Mouse (Mus musculus): ENCODE results near the gene Lrrk1. TPM values are rescaled to one million over a fixed set of nuclear protein-coding genes. Genes with fewer than 3 reads are reported as not detected.
A peak's percentile ranks its signal among the peaks of the same experiment; 100 is the strongest.

Gene Lrrk1
- 1 to 10 TPM; 1.5 to 9.7 (median 4.7) TPM for polyA plus RNA-seq (2017; shearing (Covaris generic))

DNA sequence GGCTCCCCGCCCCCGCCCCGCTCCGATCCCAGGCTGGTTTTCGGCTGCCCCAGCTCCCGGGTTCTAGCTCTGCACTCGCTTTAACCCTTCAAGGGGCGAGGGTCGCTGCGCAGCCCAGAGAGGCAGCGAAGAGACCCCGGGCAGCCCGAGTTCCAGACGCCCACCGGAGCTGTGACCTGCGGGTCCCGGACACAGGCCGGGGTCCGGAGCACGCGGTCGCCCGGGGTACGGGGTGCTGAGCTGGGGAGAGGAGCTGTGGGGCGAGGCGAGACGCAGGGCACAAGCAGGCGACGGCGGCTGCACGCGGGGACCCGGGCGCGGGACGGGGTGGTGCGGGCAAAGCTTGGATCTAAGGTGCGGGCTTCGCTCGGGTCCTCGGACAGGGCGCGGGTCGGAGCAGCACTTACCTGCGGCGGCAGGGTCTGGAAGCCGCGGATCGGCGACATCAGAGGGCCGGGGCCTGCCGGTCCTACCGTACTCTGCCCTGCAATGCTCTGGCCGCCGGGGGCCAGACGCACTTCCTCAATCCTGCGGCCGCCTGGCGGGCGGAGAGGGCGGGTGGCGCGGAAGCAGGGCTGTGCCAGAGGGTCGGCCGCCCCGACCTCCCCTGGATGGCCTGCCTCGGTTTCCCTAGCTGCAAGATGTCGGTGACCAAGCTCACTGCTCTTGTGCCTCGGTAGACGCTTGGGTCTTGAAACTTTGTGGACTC, at the start of gene Lrrk1:
Gene Lrrk1 (minus strand): TSS at position 538 of the 709 bp plus-strand sequence.
- peak; percentile 18 for ATAC-seq

DNA sequence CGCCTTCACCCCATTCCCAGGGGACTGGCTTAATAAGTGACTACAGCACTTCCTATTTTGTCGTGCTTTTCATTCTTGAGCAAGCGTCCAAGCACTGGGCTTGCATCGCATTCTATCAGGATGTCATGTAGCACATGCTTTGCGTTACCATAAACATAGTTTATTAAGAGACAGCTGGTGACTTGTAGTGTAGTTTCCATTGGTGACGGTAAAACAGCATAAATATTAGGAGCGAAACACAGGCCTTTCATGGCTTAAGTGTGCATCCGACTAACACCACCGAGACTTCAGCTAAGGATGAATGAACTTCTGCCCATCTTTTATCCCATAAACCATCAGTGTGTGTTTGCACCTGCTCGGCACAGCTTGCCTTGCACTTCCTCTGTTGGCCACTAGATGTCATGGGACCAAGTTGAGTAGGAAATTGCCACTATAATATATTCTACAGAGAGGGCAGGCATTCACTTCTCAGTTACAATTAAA, 46.3 kb upstream of the Lrrk1 start:
- ATAC-seq: no peak

DNA sequence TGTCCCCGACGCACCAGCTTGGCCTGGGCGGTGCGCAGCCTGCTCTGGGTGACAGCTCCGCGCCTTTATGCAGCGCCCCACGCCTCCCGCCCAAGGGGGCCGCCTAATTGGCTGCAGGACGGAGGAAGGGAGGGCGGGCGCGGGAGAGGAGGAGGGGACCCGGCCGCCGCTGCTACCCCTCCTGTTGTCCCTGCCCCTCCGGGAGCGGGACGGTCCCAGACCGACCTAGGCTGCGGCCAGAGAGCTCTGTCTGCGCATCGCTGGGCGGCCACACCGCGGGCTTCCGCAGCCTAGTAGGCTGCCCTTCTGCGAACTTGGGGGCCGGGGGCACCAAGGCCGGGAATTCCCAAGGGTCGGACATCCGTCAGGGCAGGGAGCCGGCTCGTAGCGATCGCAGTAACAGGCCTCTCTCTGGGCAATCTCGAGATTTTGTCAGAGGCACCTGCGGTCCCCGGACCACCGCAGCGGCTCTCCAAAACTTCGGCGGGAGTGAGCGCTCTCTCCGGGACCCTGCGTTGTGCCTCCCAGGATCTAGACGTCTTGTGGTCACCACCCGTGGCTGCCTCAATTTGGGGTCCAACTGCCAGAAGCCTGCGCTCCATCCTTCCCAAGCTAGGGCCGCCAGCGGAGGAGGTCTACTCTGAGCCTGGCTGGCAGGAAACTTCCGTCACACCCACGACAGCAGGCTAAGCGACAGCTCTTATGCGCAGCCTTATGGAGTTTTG, 39.4 kb upstream of the Lrrk1 start, which contains the start of gene Aldh1a3:
Gene Aldh1a3 (minus strand): TSS at position 81 of the 725 bp plus-strand sequence.
- no peak for ATAC-seq

DNA sequence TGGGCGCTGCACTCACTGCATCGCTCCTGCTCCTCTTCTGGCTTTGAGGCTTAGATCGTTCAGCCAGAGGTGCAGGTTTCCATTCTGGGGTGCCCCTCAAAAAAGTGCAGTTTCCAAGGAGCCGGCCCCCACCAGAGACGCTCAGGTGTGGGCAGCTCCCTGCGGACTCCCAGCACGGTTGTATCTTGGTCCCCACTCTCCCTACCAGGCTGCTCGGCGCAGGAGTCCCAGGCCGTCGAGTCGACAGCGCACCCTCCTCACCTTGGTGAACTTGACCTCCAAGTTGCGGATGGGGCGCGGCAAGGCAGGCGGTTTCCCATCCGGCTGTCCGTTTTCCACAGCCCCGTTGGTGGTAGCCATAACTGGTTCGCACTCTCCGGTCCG, 38.9 kb upstream of the Lrrk1 start:
- ATAC-seq: no peak

DNA sequence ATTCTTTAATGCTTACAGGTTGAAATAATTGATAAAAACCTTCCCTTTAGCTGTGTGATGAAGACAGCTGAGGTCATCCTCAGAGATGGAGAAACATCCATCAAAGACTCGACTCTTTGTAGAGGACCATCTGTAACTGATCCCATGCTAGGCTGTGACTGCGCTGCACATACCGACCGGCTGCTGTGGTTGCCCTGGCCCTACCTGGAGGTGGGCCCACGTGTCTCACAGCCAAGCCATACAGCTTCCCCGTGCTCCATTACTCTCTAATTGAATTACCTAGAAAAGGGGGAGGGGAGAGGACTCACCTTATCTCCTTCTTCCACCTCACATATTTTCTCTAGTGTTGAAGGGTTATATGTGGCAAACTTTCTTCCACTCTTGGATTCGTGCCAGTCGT, 33.8 kb upstream of the Lrrk1 start:
- no peak for ATAC-seq

DNA sequence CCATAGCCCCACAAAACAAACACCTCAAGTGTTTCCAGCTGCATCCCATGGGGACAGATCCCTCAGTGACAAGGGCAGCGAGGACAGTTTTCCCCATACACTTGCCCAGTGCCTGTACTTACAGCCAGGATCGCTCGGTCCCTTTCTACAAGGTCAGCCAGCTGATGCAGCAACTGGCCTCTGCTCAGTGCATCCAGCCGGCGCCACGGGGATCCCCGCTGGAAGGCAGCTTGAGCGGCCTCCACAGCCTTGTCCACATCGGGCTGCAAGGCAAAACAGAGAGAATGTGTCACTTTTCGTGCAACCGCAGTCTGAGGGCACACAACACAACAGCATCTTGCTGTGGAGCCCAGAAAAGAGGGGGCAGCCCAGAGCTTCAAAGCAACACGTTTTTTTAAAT, 30.8 kb upstream of the Lrrk1 start:
- ATAC-seq: no peak

DNA sequence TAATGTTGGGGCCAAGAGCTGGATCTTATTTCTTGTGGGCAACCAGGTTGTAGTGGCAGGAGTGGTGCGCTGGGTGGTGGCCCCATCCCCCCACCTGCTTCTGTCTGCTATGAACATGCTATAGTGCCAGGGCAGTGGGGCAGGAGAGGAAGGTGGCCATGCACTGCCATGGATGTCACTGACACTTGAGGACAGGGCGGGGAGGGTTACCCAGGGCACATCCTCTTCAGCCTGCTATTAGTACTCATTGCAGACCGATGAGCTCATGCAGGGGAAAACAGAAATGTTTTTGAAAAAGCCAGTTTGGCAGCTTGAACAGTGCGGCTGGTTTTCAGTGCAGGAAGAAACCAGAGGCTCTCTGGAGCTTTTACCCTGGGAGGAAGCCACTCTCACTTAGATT, 28.7 kb upstream of the Lrrk1 start:
- no peak for ATAC-seq

DNA sequence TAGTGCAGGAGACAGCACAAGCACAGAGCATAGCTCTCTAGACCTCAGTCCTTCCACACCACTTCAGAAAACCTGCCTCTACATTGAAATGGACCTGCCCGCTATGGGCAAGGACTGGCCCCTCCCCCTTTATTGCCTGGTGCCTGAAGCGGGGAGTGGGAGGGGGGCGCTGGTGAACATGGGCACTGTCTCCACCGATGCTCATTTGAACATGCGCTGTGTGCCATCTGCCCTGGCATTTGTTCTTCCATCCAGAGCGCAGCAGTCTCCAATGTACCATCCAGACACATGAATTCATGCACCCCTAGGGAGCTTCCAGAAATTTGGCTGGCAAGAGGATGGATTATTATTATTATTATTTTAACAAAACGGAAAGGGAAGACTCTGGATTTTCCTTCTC, 24.9 kb upstream of the Lrrk1 start:
- ATAC-seq: no peak

DNA sequence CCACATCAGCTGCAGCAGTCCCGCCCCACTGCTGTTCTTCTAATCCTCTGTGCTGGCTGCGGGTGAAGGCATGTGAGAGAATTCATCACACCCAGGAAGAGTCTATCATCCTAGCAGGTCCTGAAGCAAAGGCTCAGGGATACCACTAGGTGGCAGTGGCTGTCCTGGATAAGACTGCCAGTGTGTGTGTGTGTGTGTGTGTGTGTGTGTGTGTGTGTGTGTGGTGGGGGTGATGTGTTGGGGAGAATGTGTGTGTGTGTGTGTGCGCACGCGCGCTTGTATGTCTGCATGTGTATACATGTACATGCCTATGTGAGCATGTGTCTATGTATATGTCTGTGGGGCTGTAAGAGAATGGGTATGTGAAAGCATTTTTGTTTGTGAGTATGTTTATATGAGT, 21.3 kb upstream of the Lrrk1 start:
- no peak for ATAC-seq

DNA sequence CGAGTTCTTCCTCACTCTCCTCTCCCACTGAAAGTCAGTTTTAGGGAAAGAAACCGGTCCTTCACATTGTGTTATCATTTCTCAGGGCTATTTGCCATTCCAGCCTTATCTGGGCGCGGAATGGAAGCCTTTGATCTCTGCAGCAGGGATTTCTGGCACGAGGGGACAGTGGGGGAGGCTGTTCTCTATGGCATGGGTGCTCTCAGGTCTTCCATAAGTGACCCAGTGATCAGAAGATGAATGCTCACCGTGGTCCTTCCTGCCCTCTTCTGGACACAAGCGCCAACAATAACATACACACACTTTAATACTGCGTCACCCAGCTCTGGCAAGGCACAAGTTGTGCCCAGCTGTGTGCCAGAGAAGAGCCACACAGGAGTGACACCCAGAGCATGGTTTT, 18.8 kb upstream of the Lrrk1 start:
- ATAC-seq: no peak

DNA sequence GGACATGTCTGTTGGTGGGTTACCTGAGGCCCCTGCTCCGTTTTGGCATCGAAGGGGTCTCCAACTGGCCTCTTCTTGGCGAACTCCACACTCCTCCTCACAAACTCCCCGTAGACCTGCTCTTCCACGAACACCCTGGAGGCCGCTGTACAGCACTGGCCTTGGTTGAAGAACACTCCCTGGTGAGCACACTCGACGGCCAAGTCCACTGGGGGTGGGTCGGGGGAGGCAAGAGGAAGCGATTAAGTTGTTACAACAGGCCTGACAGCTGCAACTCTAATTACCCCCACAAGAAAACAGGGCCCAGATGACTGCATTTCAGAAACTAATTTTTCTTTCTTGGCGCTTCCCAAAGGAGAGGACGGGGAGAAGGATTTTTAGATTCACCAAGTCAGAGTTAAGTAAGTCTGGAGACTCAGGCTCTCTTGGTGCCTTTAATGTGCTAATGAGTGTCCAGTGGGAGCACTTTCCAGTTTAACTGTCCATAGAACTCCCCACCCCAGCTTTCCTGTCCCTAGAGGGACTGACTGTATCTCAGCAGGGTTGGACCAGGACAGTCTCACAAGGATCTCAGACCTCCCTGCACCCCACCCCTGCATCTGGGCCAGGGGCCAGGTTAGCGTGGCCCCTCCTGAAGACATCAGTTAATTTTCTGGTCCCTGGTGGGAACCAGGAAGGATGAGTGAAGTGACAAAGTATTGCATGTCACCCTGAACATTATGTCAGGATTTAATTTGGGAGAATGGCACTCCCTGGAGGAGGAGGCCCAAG, 18.0 kb upstream of the Lrrk1 start:
- no peak for ATAC-seq

DNA sequence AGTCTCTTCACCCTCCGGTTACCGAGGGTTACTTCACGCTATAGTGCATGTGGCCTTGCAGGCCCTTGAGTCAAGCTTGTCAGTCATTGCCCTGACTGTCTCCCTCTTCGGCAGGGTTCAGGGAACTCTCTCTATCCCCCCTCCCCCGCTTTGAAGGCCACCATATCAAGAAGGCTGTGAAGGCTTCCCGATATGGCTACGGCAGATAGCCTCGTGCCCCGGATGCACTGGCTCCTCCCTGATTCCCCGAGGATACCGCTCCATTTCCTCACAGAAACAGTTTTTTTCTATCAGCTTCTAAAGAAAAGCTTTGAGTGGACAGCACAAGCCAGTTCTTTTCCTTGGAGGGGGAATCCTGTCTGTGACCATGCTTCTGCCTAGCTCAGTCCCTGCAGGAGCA, 17.4 kb upstream of the Lrrk1 start:
- no peak for ATAC-seq

DNA sequence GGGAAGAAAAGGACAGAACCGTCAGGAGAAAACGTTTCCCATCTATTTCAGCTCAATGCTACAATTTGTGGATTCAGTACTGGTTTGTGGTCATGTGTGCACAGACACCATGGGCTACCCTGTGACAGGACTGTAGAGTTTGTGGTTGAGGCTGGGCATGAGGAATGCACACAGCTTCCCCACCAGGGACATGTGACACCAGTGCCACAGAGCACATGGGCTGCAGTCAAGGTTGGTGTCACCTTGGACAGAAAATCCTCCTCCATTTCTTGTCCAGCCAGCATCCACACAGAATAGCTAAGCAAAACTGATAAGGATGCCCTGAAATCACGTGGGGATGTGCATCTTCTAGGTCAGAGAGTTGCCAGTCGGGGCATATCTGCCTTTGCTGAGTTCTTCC, 16.7 kb upstream of the Lrrk1 start:
- no peak for ATAC-seq

DNA sequence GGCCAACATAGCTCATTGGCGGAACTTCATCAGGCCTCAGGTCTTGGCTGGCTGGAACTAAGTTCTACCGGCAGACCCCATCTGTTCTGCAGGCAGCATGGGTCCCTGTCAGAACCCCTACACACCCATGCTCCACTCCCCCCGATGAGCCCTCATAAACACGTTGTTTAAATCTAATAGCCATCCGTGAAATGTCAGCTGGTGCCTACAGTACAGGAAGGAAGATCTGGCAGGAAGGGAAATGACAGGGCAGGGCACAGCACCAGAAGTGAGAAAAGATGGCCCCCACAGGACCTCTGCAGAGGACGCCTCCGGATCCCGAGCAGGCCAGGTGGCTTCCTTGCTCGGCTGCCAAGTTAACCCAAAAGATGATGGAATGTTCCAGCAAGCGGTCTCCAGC, 16.0 kb upstream of the Lrrk1 start:
- ATAC-seq: no peak

DNA sequence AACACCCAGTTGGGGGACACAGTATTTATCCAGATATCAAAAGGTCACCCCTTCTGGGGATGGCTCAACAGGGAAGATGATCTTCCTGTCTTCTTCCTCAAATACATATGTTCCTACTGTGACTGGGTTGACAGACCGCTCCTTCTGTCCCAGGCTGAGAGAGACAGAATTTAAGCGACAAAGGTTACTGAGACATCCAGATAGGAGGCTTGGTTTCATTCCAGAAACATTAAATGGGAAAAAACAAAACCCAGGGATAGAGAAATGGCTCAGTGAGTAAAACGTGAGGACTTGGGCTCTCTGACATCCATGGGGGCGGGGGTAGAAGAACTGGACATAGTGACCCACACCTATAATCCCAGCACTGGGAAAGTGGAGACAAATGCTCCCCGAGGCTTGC, 14.7 kb upstream of the Lrrk1 start:
- no peak for ATAC-seq

DNA sequence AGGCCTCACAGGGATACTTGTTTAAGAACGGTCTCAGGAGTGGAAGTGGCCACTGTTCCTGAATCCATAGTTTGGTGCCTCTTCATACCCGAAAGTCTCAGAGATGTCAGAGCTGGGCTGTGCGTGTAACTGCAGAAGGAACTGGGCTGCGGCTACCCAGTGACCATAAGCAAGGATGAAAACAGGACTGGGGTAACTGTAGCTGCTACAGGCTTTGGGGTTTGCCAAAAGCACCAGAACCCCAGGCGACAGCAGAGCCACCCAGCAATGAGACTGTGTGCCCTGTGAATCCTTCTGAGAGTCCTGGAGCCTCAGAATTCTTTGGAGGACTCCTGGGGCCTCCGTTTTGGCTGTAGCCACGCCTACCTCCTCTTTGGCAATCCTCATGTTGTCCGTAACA, 13.5 kb upstream of the Lrrk1 start:
- no peak for ATAC-seq

DNA sequence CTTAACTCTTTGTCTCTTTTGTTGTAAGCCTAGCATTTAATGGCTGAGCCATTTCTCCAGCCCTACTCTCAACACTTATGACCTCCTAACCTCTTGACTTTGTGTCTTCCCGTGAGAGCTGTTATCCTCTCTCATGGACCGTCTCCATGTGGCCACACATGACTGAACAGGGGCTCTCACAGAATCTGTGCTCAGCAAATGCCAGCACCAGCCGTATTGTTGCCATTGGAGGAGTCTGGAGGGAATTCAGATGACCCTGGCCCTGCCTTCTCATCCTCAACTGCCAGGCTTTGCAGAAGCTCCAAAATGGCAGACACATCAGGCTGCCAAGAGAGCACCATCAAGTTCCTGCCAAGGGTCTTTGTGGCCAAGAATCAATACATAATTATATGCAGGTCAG, 9.1 kb upstream of the Lrrk1 start:
- no peak for ATAC-seq

DNA sequence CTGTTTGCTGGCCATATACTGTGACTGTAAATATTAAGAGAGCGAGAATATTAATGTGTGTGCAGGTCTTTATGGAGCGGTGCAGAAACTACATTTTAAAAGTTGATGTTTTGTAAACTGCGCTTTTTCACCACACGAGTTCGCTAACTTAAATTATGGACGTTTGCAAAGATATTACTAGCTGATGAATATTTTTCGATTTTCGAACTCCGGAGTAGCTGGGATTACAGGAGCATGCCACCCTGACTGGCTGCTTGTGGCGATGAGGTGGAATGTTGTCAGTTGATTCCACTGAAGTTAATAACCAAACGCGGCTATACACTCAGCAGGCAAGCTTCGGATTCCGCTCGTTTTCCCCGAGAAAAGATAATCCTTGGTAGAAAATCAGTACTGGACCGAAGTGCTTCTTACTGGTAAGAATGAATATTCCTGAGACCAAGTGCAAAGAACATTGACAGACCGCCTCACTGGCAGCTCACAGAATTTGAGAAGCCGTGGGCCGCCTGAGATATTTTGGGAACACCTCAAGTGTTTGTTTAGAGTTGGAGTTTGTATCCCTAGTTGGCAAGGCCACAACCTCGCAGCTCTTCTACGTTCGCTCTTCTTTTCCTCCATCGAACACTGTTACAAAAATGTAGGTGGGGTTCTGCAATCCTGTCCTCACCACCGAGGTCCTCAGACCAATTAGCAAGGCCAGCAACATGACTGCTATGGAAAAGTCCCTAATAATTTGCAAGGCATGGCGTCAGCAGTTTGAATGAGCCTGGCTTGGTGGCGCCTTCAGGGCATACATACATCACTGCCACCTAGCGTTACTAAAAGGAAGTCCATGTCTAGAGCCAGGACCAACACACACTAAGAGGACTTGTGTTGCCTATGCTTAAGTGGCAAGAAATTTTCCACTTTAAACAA, 727 bp upstream of the Lrrk1 start:
- ATAC-seq: peak; percentile 80

DNA sequence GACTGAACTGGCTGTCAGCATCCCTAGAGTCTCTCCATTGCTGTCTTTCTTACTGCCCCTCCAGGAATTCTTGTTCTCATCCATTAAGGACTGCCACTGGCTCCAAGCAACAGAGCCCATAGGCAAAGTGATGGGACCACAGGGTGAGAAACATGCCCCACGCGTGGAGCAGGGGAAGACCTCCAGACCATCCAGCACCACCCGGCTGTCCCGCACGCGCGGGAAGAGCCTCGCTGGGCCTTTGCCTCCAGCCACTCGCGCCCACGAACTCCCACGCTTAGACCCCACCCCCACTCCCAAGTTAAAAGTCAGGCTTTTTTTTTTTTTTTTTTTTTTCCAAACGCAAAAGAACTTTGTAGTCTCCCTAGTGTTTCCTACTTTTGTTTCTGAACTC, 734 bp downstream of the Lrrk1 start:
- no peak for ATAC-seq

DNA sequence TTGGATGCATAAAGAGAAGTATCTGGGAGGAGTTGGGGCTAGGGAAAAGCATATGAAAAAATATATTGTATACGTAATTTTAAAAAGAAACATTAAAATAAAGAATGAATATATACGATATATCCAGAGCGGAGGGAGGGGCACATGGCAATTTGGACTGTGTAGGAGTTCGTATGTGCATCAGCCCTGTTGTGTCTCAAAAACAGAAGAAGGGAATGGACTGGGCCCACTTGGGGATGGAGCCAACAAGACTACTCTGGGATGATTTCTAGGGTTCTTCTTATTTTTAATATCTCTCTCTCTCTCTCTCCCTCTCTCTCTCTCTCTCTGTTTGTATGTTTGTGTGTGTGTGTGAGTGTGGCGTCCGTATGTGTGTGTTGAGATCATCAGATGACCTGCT, 1.7 kb downstream of the Lrrk1 start:
- ATAC-seq: no peak

DNA sequence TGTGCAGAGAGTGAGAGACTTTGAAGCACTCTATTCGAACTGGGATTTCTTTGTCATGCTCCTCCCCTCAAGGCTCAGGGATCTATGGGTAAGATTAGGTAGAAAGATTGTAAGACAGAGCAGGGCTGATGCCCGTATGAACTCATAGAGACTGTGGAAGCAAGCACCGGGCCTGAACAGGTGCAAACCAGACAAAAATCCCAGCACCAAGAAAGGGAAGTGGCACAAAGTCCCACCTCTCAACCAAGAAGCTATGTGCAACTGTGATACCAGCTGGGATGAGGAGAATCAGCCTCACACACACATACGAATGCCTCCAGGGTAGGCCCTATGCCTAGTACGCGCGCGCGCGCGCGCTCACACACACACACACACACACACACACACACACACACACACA, 2.3 kb downstream of the Lrrk1 start:
- no peak for ATAC-seq

DNA sequence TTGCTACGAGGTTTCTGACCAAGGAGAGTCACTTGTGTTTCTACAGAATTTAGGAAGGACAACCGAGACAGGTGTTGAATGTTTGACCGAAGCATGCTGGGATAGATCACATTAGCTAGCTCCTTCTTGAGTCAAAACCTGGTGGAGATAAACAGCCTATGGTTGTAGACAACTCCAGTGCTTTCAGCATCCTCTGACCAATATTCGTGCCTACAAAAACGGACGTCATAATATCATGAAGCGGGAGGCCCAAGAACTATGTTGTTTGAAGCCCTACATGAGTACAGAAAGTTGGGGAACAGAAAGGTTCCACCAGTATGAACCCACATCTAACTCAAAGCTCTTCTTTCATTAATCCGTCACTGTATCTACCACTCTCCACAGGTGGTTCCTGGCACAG, 3.3 kb downstream of the Lrrk1 start:
- ATAC-seq: no peak
